Mouse (Mus musculus) gonadal fat pad, adult 2 months (tissue): ENCODE data around the gene C1ql4. TPM values are rescaled to one million over a fixed set of nuclear protein-coding genes. Genes with fewer than 3 reads are reported as not detected.

Source experiments
- polyA plus RNA-seq: library from polyadenylated mRNA; depleted of rRNA; stranded (reverse); fragments of >200 nt; gene quantifications from 2 replicates; pipeline ENCODE4 v1.2.3, GENCODE M21; 2012; rRNA removed

The C1ql4 gene
- polyA plus RNA-seq, 1 experiment, result 2.1 TPM

Other genes starting within 250 kb of the C1ql4 start
- 14.9 and 24.3 TPM in 2 replicates for gene Kmt2d, start 216.6 kb downstream of the C1ql4 start, polyA plus RNA-seq
- 1.8 and 3.2 TPM in 2 replicates for gene Rhebl1, start 193.3 kb downstream of the C1ql4 start, polyA plus RNA-seq
- 1.7 and 2.1 TPM in 2 replicates for gene Dhh, start 189.3 kb downstream of the C1ql4 start, polyA plus RNA-seq
- 37.5 and 42.9 TPM in 2 replicates for gene Lmbr1l, start 169.6 kb downstream of the C1ql4 start, polyA plus RNA-seq
- 1,607 and 3,142 TPM in 2 replicates for gene Tuba1b, start 153.3 kb downstream of the C1ql4 start, polyA plus RNA-seq
- 1.2 and 151 TPM in 2 replicates for gene Gm49450, start 134.3 kb downstream of the C1ql4 start, polyA plus RNA-seq
- 538 and 2,258 TPM in 2 replicates for gene Tuba1a, start 134.1 kb downstream of the C1ql4 start, polyA plus RNA-seq
- 213 and 263 TPM in 2 replicates for gene Tuba1c, start 57.9 kb downstream of the C1ql4 start, polyA plus RNA-seq
- 0.06 and 0.32 TPM in 2 replicates for gene Prph, start 32.6 kb downstream of the C1ql4 start, polyA plus RNA-seq
- gene Troap, start 13.2 kb downstream of the C1ql4 start, polyA plus RNA-seq, result 2.3 and 3.0 TPM in 2 replicates
- gene Dnajc22, start 5.4 kb upstream of the C1ql4 start, polyA plus RNA-seq, result 5.8 and 7.6 TPM in 2 replicates
- gene Spats2, start 38.1 kb upstream of the C1ql4 start, polyA plus RNA-seq, result 14.7 and 15.2 TPM in 2 replicates
- gene Kcnh3, start 137.0 kb upstream of the C1ql4 start, polyA plus RNA-seq, result 51.8 and 55.4 TPM in 2 replicates
- 69.8 and 80.5 TPM in 2 replicates for gene Mcrs1, start 164.1 kb upstream of the C1ql4 start, polyA plus RNA-seq
- gene Prpf40b, start 207.3 kb upstream of the C1ql4 start, polyA plus RNA-seq, result 70.0 and 72.1 TPM in 2 replicates
- gene Fam186b, start 208.1 kb upstream of the C1ql4 start, polyA plus RNA-seq, result 0.24 and 0.35 TPM in 2 replicates